Mouse (Mus musculus) 3134 (cell line): ENCODE measurements around the gene Vmn1r192.
"Not testable (repeated sequence)": the region's sequence is repeated elsewhere in the genome, so short reads cannot be mapped to it uniquely, and the experiment has no call there.

ENCODE experiments used
- DNase-seq: peaks from one replicate; pipeline ENCODE4 v3.0.0-alpha.2; 2011; ENCODE audit warnings: low spot score; ENCODE audit not compliant: insufficient read length; ENCODE audit errors: extremely low read depth

The Vmn1r192 gene

GRCm38 (mm10) chr13:22191041-22191440, at the start of gene Vmn1r192:
Gene Vmn1r192, minus strand, starts transcription at chr13:22191141.
- no peak for DNase-seq

- DNase-seq: not testable (repeated sequence)
Observed at GRCm38 (mm10) chr13:22223060-22223459, 32.1 kb upstream of the Vmn1r192 start, which contains the start of gene Vmn1r193. Gene Vmn1r193, minus strand, starts transcription at chr13:22223160.

GRCm38 (mm10) chr13:22192756-22193155, 1.8 kb upstream of the Vmn1r192 start:
- not testable (repeated sequence) for DNase-seq

GRCm38 (mm10) chr13:22190385-22190784, 556 bp downstream of the Vmn1r192 start:
- no peak for DNase-seq

GRCm38 (mm10) chr13:22189313-22189712, 1.6 kb downstream of the Vmn1r192 start:
- DNase-seq: no peak

GRCm38 (mm10) chr13:22183869-22184268, 7.1 kb downstream of the Vmn1r192 start, which contains the start of gene Vmn1r191:
Gene Vmn1r191, minus strand, starts transcription at chr13:22183969.
- no peak for DNase-seq

GRCm38 (mm10) chr13:22168416-22168815, 22.5 kb downstream of the Vmn1r192 start:
- no peak for DNase-seq

GRCm38 (mm10) chr13:22136495-22137293, 54.2 kb downstream of the Vmn1r192 start:
- not testable (repeated sequence) for DNase-seq
